Mouse (Mus musculus): ENCODE data around the gene S100a3. TPM values are rescaled to one million over a fixed set of nuclear protein-coding genes. Genes with fewer than 3 reads are reported as not detected.

The S100a3 gene
- polyA plus RNA-seq, 1 experiment from 2014 or later, result 0.31 TPM

DNA sequence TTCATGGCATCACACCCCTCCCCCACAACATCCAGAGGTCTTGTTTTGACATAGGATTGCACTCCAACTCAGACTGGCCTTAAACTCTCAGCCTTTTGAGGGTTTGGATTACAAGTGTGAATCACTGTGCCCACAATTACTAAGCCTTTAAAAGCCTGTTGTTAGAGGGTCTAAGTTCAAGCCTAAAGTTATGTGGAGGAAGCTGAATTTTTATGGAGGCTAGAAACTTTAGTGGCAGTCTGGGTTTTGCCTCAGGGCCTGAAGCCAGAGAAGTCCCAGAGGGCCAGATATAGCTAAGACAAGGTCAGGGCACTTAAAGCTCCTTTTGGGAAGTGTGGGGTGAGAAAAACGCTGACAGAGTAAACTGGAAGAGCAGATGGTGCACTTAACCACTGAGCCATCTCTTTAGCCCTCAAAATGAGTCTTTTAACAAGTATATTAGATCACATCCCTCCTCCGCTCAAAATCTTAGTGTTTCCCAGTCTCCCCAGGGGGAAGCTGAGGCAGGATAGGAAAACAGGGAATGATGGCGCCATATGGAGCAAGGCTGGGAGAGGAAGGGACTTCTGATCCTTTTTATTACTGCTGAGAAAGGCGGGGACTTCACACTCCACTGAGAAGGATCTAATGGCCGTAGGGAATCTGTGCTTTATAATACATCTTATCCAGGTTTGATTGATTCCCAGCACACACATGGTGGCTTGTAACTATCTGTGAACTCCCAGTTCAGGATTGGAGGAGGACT is 10.5 kb upstream of the S100a3 start:
- Histone ChIP-seq H3K9ac (replicated peaks; ENCODE audit: low read depth, low read length) (no peak overlapping the region), H3K36me3 (ENCODE audit: control insufficient read depth, insufficient read depth, low read length) (no peaks in the 10 kb centered on the region), H3K4me3 (ENCODE audit: low read depth, low read length) (no peak overlapping the region), H3K4me2 (ENCODE audit: low read depth, low read length) (no peak overlapping the region), H3K27ac (ENCODE audit: low read depth, low read length) (no peak overlapping the region), H3K9me3 (ENCODE audit: control insufficient read depth, low read length) (no peaks in the 10 kb centered on the region), H3K27me3 (ENCODE audit: control insufficient read depth, insufficient read depth, low read length) (no peaks in the 10 kb centered on the region), H3K4me1 (ENCODE audit: control insufficient read depth, insufficient read depth, low read length) (no peaks in the 10 kb centered on the region)
- WGBS, result 54% methylated on average over 5 of the region's 5 CpGs
- no peak for ATAC-seq (ENCODE audit: low read depth)

DNA sequence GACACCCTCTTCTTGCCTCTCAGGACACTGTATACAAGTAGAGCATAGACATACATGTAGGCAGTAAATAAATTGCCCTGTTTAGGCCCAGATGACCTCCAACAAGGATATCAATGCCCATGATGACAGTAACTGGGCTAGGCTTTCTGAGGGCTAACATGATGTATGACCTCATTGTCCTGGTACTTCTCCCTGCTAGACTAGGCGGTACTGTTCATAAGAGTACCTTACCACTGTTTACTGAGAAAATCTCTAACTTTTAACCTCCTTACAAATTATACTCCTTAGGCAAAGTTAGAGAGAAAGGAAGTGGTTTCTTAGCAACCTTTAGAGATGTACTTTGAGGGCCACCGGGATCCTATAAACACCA is 10.0 kb upstream of the S100a3 start:
- no peak overlapping the region for H3K4me3 ChIP-seq (ENCODE audit: low read depth, low read length)
- no peak overlapping the region for H3K27ac ChIP-seq (ENCODE audit: low read depth, low read length)
- H3K9me3 ChIP-seq (ENCODE audit: control insufficient read depth, low read length), result no peaks in the 10 kb centered on the region
- no peak for ATAC-seq (ENCODE audit: low read depth)
- H3K4me2 ChIP-seq (ENCODE audit: low read depth, low read length), result no peak overlapping the region
- WGBS, result 87% methylated on average over 2 of the region's 2 CpGs
- H3K9ac ChIP-seq (replicated peaks; ENCODE audit: low read depth, low read length), result no peak overlapping the region
- no peaks in the 10 kb centered on the region for H3K27me3 ChIP-seq (ENCODE audit: control insufficient read depth, insufficient read depth, low read length)
- no peaks in the 10 kb centered on the region for H3K36me3 ChIP-seq (ENCODE audit: control insufficient read depth, insufficient read depth, low read length)
- no peaks in the 10 kb centered on the region for H3K4me1 ChIP-seq (ENCODE audit: control insufficient read depth, insufficient read depth, low read length)

DNA sequence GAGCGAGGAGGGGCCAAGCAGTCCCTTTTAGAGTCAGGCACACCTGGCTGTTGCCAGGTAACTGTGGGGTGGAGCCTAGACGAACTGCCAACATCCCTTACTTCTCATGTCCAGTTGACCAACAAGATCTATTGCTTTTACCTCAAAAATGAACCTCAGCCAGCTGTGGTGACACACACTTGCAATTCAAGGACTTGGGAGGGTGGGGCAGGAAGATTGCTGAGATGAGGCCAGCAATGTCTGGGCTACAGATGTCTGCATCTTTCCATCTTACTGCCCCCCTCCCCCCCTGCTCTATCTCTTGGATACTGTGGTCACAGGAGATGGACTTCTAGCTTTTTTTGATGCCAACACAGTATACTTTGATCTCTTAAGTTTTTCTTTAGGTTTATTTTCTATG is 8.1 kb upstream of the S100a3 start:
- no peaks in the 10 kb centered on the region for H3K27me3 ChIP-seq (ENCODE audit: control insufficient read depth, insufficient read depth, low read length)
- H3K4me2 ChIP-seq (ENCODE audit: low read depth, low read length), result no peak overlapping the region
- no peak for ATAC-seq (ENCODE audit: low read depth)
- H3K4me3 ChIP-seq (ENCODE audit: low read depth, low read length), result no peak overlapping the region
- no peaks in the 10 kb centered on the region for H3K36me3 ChIP-seq (ENCODE audit: control insufficient read depth, insufficient read depth, low read length)
- H3K9ac ChIP-seq (replicated peaks; ENCODE audit: low read depth, low read length), result no peak overlapping the region
- WGBS, result 91% methylated on average over 2 of the region's 2 CpGs
- H3K4me1 ChIP-seq (ENCODE audit: control insufficient read depth, insufficient read depth, low read length), result no peaks in the 10 kb centered on the region
- no peak overlapping the region for H3K27ac ChIP-seq (ENCODE audit: low read depth, low read length)
- H3K9me3 ChIP-seq (ENCODE audit: control insufficient read depth, low read length), result no peaks in the 10 kb centered on the region

DNA sequence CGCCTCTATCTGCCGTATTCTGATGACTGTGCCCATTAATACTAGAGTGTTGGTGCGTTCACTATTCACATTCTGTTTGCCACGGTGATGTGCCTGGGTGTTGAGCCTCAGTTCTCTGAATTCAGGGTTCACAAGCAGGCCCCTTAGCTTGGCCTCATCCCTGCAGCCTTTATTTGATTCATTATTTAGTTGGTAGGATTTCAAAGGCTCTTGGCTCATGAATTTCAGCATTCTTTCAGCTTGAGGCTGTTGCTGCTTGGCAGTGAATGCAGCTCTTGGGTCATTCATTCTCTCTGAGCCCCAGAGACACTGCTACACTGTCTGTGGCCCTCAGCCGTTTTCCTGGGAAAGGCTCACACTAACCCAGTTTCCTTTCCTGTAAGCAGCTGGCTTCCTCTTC is 4.4 kb upstream of the S100a3 start:
- ATAC-seq (ENCODE audit: low read depth), result peak; percentile 90
- no peak overlapping the region for H3K27ac ChIP-seq (ENCODE audit: low read depth, low read length)
- H3K9ac ChIP-seq (replicated peaks; ENCODE audit: low read depth, low read length), result no peak overlapping the region
- H3K9me3 ChIP-seq (ENCODE audit: control insufficient read depth, low read length), result no peaks in the 10 kb centered on the region
- WGBS, result 35% methylated on average over 5 of the region's 5 CpGs
- no peak overlapping the region for H3K4me2 ChIP-seq (ENCODE audit: low read depth, low read length)
- H3K4me3 ChIP-seq (ENCODE audit: low read depth, low read length), result no peak overlapping the region
- no peaks in the 10 kb centered on the region for H3K36me3 ChIP-seq (ENCODE audit: control insufficient read depth, insufficient read depth, low read length)
- no peaks in the 10 kb centered on the region for H3K27me3 ChIP-seq (ENCODE audit: control insufficient read depth, insufficient read depth, low read length)
- H3K4me1 ChIP-seq (ENCODE audit: control insufficient read depth, insufficient read depth, low read length), result no peaks in the 10 kb centered on the region

DNA sequence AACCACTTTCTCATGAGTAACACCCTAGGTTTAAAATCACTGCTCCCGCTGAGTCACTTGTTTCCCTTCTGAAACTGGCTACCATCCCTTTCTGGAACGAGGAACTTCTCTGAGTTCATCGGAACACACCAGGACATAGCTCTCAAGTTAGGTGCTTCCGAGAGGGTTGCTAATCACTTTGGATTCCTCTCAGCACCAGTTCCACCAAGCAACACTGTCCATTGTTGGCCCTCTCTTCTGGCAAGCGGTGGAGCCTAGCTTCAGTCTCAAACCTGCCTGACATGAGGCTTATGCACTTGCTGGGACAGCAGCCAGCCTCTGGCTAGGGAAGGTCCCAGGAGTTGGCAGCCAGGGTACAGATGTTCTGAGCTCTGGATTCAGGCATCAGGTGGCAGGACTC is 14.3 kb downstream of the S100a3 start:
- H3K4me1 ChIP-seq (ENCODE audit: control insufficient read depth, insufficient read depth, low read length), result no peaks in the 10 kb centered on the region
- H3K9me3 ChIP-seq (ENCODE audit: control insufficient read depth, low read length), result no peaks in the 10 kb centered on the region
- no peaks in the 10 kb centered on the region for H3K27me3 ChIP-seq (ENCODE audit: control insufficient read depth, insufficient read depth, low read length)
- no peak overlapping the region for H3K4me2 ChIP-seq (ENCODE audit: low read depth, low read length)
- no peak overlapping the region for H3K4me3 ChIP-seq (ENCODE audit: low read depth, low read length)
- no peak for ATAC-seq (ENCODE audit: low read depth)
- no peaks in the 10 kb centered on the region for H3K36me3 ChIP-seq (ENCODE audit: control insufficient read depth, insufficient read depth, low read length)
- WGBS, result 89% methylated on average over 5 of the region's 5 CpGs
- H3K9ac ChIP-seq (replicated peaks; ENCODE audit: low read depth, low read length), result no peak overlapping the region
- no peak overlapping the region for H3K27ac ChIP-seq (ENCODE audit: low read depth, low read length)

DNA sequence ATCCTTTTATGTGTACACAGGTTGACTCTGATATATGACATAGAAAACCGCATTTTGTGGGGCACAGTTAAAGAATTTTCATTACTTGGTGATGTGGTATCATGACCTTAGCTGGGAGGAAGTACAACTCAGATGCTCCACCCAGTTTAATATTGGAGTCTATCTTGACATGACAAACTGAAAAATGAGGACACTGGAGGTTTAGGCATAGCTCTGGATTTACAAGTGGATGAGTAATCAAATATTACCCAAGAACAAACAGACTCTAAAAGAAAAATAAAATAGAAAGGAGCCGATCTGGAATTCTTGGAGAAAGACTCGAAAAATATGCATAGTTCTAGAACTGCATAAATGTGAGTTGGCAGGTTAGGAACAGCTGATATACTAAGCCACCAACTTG is 14.9 kb downstream of the S100a3 start:
- 81% methylated on average over 3 of the region's 3 CpGs for WGBS
- Histone ChIP-seq H3K27me3 (ENCODE audit: control insufficient read depth, insufficient read depth, low read length) (no peaks in the 10 kb centered on the region), H3K9ac (replicated peaks; ENCODE audit: low read depth, low read length) (no peak overlapping the region), H3K4me3 (ENCODE audit: low read depth, low read length) (no peak overlapping the region), H3K4me2 (ENCODE audit: low read depth, low read length) (no peak overlapping the region), H3K27ac (ENCODE audit: low read depth, low read length) (no peak overlapping the region), H3K4me1 (ENCODE audit: control insufficient read depth, insufficient read depth, low read length) (no peaks in the 10 kb centered on the region), H3K9me3 (ENCODE audit: control insufficient read depth, low read length) (no peaks in the 10 kb centered on the region), H3K36me3 (ENCODE audit: control insufficient read depth, insufficient read depth, low read length) (no peaks in the 10 kb centered on the region)
- no peak for ATAC-seq (ENCODE audit: low read depth)

DNA sequence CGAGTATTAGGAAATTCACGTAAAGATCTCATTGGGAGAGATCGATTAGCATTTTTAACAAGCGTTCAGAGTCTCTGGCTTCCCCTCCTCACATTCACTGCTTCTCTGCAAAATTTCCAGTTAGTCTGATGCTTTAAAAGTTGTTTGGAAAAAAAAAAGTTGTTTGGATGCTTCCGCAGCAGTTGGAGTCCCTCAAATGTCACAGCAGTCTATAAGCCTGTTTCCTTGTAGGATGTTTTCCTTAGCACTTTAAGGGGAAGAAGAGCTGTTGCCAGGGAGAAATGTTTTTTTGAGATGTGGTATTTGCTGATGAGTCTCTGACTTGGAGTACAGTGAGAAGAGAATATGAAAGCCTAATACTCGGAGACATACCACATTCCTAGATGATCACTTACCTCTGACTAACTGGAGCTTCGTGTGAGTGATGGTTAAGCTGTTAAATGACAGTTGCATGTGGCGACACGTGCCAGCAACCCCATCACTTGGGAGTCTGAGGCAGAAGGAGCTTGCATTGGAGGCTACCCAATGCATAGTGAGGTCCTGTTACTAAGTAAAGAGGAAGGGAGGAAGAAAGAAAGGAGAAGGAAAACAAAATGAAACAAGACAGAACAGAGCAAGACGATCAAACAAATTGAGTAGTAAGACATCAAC is 16.1 kb downstream of the S100a3 start:
- Histone ChIP-seq H3K36me3 (ENCODE audit: control insufficient read depth, insufficient read depth, low read length) (no peaks in the 10 kb centered on the region), H3K9me3 (ENCODE audit: control insufficient read depth, low read length) (no peaks in the 10 kb centered on the region), H3K27me3 (ENCODE audit: control insufficient read depth, insufficient read depth, low read length) (no peaks in the 10 kb centered on the region), H3K4me2 (ENCODE audit: low read depth, low read length) (no peak overlapping the region), H3K4me3 (ENCODE audit: low read depth, low read length) (no peak overlapping the region), H3K9ac (replicated peaks; ENCODE audit: low read depth, low read length) (no peak overlapping the region), H3K4me1 (ENCODE audit: control insufficient read depth, insufficient read depth, low read length) (no peaks in the 10 kb centered on the region), H3K27ac (ENCODE audit: low read depth, low read length) (no peak overlapping the region)
- ATAC-seq (ENCODE audit: low read depth), result no peak
- 77% methylated on average over 10 of the region's 10 CpGs for WGBS

DNA sequence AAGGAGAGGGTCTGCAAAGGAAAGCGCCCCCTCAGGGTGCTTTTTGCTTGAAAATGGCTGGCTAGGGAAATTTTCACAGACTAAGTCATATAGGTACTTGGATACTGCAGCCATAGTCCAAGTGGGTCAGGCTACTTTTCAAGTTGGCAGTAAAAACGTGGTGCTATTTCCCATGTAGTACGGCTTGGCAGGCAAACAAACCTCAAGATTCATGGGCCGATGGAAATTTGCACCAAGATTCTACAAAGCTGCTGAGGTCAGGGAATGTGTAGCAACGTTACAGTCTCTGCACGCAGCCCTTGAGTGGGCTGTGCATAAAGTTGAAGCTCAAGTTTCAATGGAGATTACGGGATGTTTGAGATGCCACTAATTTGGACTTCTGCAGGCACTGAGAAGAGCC is 19.1 kb downstream of the S100a3 start:
- no peaks in the 10 kb centered on the region for H3K4me1 ChIP-seq (ENCODE audit: control insufficient read depth, insufficient read depth, low read length)
- H3K36me3 ChIP-seq (ENCODE audit: control insufficient read depth, insufficient read depth, low read length), result no peaks in the 10 kb centered on the region
- no peaks in the 10 kb centered on the region for H3K9me3 ChIP-seq (ENCODE audit: control insufficient read depth, low read length)
- H3K9ac ChIP-seq (replicated peaks; ENCODE audit: low read depth, low read length), result no peak overlapping the region
- no peak overlapping the region for H3K4me2 ChIP-seq (ENCODE audit: low read depth, low read length)
- no peak for ATAC-seq (ENCODE audit: low read depth)
- no peak overlapping the region for H3K4me3 ChIP-seq (ENCODE audit: low read depth, low read length)
- 81% methylated on average over 7 of the region's 7 CpGs for WGBS
- no peaks in the 10 kb centered on the region for H3K27me3 ChIP-seq (ENCODE audit: control insufficient read depth, insufficient read depth, low read length)
- no peak overlapping the region for H3K27ac ChIP-seq (ENCODE audit: low read depth, low read length)

DNA sequence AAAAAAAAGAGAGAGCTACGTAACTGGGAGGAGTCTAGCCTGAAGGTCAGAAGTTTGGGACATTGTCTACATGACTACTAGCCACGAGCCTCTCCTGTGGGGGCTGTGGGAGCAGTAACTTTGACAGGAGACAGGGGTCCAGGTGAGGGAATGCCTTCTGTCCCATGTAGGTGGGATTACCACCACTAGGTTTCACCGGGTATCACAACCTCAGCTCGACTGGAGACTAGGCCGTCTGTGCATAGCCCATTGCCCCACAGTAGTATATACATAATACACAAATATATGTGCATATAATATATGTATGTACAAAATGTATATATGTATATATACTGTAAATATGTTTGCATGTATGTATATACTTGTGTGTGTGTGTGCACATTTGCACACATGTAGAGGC is 20.8 kb downstream of the S100a3 start:
- Histone ChIP-seq H3K9me3 (ENCODE audit: control insufficient read depth, low read length) (no peaks in the 10 kb centered on the region), H3K9ac (replicated peaks; ENCODE audit: low read depth, low read length) (no peak overlapping the region), H3K4me3 (ENCODE audit: low read depth, low read length) (no peak overlapping the region), H3K27me3 (ENCODE audit: control insufficient read depth, insufficient read depth, low read length) (no peaks in the 10 kb centered on the region), H3K36me3 (ENCODE audit: control insufficient read depth, insufficient read depth, low read length) (no peaks in the 10 kb centered on the region), H3K4me2 (ENCODE audit: low read depth, low read length) (no peak overlapping the region), H3K4me1 (ENCODE audit: control insufficient read depth, insufficient read depth, low read length) (no peaks in the 10 kb centered on the region), H3K27ac (ENCODE audit: low read depth, low read length) (no peak overlapping the region)
- no peak for ATAC-seq (ENCODE audit: low read depth)
- 93% methylated on average over 5 of the region's 5 CpGs for WGBS

Data from neural tube, embryonic 14.5 days (tissue).